9 mouse cellular contexts compared by ENCODE assay signal in the genomic region with DNA sequence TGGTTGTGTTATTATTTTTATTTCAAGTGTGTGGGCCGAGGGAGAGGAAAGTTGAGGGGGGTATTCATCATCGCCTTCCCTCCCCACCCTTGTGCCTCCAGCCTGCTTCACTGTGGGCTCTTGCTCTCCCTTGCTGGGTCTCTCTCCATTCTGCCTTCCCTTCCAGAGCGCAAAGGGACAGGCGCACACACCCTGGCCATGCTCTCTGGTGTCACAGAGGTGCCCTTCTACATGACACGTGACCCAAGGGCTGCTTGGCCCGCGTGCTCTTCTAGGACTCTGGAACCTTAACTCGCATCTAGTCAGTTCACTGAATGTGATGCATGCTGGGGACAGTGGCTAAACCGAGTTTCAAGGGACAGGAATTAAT. TPM values are rescaled to one million over a fixed set of nuclear protein-coding genes. Genes with fewer than 3 reads are reported as not detected.
DNase-seq lines count a peak whose midpoint lies in the region; ATAC-seq and TF ChIP-seq lines count a peak whose summit lies in the region.
"Had no signal": no experiment of that assay in that cellular context is flagged by ENCODE, and none has a peak within 500 bp of the region (broad histone marks: within the 10 kb centered on the region; RNA-seq: fewer than 3 reads in every experiment).

No protein-coding gene starts in this region.

- H3K4me1 ChIP-seq in E14TG2a.4 (replicated peaks; ENCODE audit: low read depth, low read length): peaks cover 22% of the 10 kb centered on the region
- H3K4me1 ChIP-seq in forebrain, embryonic 13.5 days: peaks cover 15% of the 10 kb centered on the region; the same call in 1 of the 2 replicates
- no peaks in the 10 kb centered on the region for H3K4me1 ChIP-seq in liver, embryonic 16.5 days (ENCODE audit: control insufficient read depth, low read depth, low read length)

- 3% methylated on average over 9 of the region's 9 CpGs for WGBS in forebrain, embryonic 13.5 days
- 3% methylated on average over 9 of the region's 9 CpGs for WGBS in liver, embryonic 16.5 days (ENCODE audit: insufficient replicate concordance)

- peak overlapping the region; percentile 77 for H3K4me3 ChIP-seq in E14TG2a.4 (replicated peaks; ENCODE audit: low read length)
- H3K4me3 ChIP-seq in forebrain, embryonic 13.5 days: peak overlapping the region; percentile 76
- no peak overlapping the region; the same call in 1 of the 2 replicates for H3K4me3 ChIP-seq in liver, embryonic 16.5 days (ENCODE audit: low read depth, low read length)

- peak overlapping the region; percentile 82 for H3K9ac ChIP-seq in forebrain, embryonic 13.5 days
- H3K9ac ChIP-seq in liver, embryonic 16.5 days (ENCODE audit: low read depth, low read length): no peak overlapping the region

- ATAC-seq in forebrain, embryonic 13.5 days: peak; percentile 54; the same call in 1 of the 2 replicates
- no peak for ATAC-seq in liver, embryonic 16.5 days (ENCODE audit: low read depth)

- H3K9me3 ChIP-seq in E14TG2a.4 (ENCODE audit: low read length): no peaks in the 10 kb centered on the region
- H3K9me3 ChIP-seq in forebrain, embryonic 13.5 days (replicated peaks): no peaks in the 10 kb centered on the region
- H3K9me3 ChIP-seq in liver, embryonic 16.5 days (replicated peaks; ENCODE audit: control insufficient read depth, low read length): no peaks in the 10 kb centered on the region

- H3K4me2 ChIP-seq in forebrain, embryonic 13.5 days: peak overlapping the region; percentile 96
- peak overlapping the region; percentile 37 for H3K4me2 ChIP-seq in liver, embryonic 16.5 days (ENCODE audit: low read depth, low read length)

- no peak overlapping the region for H3K27ac ChIP-seq in forebrain, embryonic 13.5 days
- no peak overlapping the region for H3K27ac ChIP-seq in liver, embryonic 16.5 days (ENCODE audit: low read length)

- no peak for TF ChIP-seq CTCF in E14TG2a.4 (conservative IDR thresholded peaks at IDR 0.05; ENCODE audit: low read length)

- DNase-seq in heart, adult 11 months: peak; percentile 44
- DNase-seq in heart, postnatal 4 days: no peak
- no peak for DNase-seq in adrenal gland, postnatal 25 days
- DNase-seq in spleen, adult 18-20 months: no peak
- DNase-seq in thymus, postnatal 25 days: no peak

- no peaks in the 10 kb centered on the region for H3K36me3 ChIP-seq in E14TG2a.4 (ENCODE audit: insufficient read depth, low read length)
- no peaks in the 10 kb centered on the region for H3K36me3 ChIP-seq in forebrain, embryonic 13.5 days (ENCODE audit: poor library complexity, severe bottlenecking)
- no peaks in the 10 kb centered on the region for H3K36me3 ChIP-seq in liver, embryonic 16.5 days (ENCODE audit: control insufficient read depth, insufficient read depth)

- peaks cover 77% of the 10 kb centered on the region for H3K27me3 ChIP-seq in E14TG2a.4 (ENCODE audit: insufficient read depth, low read length)
- peaks cover 13% of the 10 kb centered on the region for H3K27me3 ChIP-seq in forebrain, embryonic 13.5 days
- H3K27me3 ChIP-seq in liver, embryonic 16.5 days (ENCODE audit: control insufficient read depth, insufficient read depth, low read depth, low read length): peaks cover 26% of the 10 kb centered on the region

RNA-seq across cellular contexts. Expression of gene Prkg2, which starts 0.3 kb away (rescaled TPM):
- under 1 TPM in 1 of 2 experiments, not detected in 1; 0.12 TPM for total RNA-seq in heart, postnatal 4 days (2021)
- 2.2 and 2.5 TPM in 2 replicates for polyA plus RNA-seq in forebrain, embryonic 13.5 days (2015; fragmentation: Nextera tagmentation; extraction: Ambion mirVana)
- polyA plus RNA-seq in liver, embryonic 16.5 days (2015; fragmentation: Nextera tagmentation; extraction: Ambion mirVana): 0.14 and 0.31 TPM in 2 replicates
- 2.9 and 3.3 TPM in 2 replicates for total RNA-seq in adrenal gland, postnatal 25 days (2021)
- total RNA-seq: common myeloid progenitor, adult 5-6 weeks had no signal
